Mouse (Mus musculus) erythroid progenitor cell, adult 5-6 weeks (primary cell): ENCODE data around the gene Pelo. TPM values are rescaled to one million over a fixed set of nuclear protein-coding genes. Genes with fewer than 3 reads are reported as not detected.

Experiments used
- ATAC-seq: replicated peaks from 2 replicates; pipeline ENCODE4 v1.8.0; 2016; ENCODE audit warnings: moderate number of reproducible peaks, mild to moderate bottlenecking, moderate TSS enrichment, inconsistent platforms; ENCODE audit not compliant: poor library complexity, low FRiP score, severe bottlenecking
- total RNA-seq, 2 experiments: library from RNA; stranded (forward) in 1 of 2; stranded (reverse) in 1 of 2; fragments of 150-400 nt in 1 of 2; fragments of 186-747, 209-891 nt in 1 of 2; gene quantifications; 2 replicates each; pipeline versions ENCODE4 v1.2.3 to v1.2.4; 2015 to 2017; ENCODE audit warnings: low replicate concordance in 2 of 2

Gene Pelo
- total RNA-seq (2015; ENCODE audit: low replicate concordance) (7.5 and 11.9 TPM in 2 replicates), total RNA-seq (2017; ENCODE audit: low replicate concordance) (14.1 and 14.3 TPM in 2 replicates)

DNA sequence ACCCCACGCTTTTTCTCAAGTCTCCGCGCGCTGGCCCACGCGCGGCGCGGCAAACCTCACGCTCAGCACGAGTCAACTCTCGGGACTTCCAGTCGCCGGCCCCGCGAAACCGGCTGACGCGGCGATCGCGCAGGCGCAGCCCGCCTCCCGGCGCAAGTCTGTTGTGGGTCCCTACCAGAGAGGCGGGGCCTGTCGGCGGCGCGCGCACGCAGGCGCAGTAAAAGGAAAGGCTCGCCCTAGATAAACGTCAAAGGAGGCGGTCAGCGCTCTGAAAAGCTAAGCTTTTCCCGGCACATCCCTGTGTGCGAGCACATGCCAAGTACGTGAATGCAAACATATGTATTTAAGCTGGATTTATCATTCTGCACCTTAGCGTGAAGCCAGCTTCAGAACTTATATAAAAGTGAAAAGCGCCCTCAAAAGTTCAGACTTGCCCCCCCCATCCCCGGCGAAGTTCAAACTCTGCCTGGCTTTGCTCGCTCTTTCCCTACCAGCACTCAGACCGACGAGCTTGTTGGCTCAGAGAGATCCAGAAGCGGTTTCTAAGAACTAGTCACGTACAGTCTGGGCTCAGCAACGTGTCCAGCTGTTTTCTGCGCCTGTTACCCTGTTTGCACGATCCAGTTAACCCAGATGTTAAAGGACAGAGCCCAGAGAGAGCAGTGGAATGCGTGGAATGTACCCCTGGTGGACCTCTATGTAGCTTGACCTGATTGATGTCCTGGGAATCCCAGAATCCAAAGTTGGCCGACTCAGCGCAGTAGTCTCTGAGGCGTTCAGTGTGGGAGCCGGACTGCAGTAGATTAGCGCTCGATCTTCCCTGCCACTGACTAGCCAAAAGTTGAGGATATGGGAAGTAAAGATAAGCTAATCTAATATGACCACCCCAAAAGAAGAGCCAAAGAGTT, at the start of gene Pelo:
Gene Pelo (minus strand): TSS at position 118 of the 908 bp plus-strand sequence.
- peak; percentile 80 for ATAC-seq

DNA sequence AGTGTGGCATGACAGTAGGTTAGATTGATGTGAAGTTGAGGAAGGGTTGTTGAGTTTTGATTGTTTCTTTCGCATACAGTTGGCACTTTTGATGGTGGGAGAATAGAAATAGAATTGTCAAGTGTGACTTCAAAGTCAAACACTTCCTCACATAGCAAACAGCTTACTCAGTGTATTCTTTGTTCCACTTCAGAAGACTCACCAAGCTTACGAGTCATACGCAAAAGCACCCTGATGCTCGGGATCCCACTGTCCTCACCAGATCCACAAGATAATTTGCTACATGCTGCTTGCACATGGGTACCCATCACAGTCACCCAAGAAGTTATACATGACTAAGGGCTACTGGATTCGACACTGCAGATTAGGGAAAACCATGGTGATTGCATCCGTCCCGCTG, 48.5 kb upstream of the Pelo start:
- ATAC-seq, result no peak

GRCm38 (mm10) chr13:115136761-115137160, 46.8 kb upstream of the Pelo start:
- ATAC-seq, result no peak

DNA sequence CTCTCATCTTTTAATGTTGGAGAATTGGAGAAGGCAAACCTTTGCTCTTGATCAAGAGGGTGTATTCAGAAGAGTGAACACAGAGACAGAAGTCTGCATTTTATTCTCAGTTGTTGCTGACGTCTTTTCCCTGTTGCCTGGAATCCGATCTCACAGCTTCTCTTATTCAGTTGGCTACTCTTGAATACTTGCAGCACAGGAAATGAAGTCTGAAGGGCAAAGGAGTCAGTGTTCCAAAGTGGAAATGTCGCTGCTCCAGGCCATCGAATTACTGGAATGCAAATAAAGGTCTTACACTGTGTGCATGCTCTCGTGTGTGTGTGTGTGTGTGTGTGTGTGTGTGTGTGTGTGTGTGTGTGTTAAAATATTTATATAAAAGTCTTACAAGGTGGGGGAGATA, 42.4 kb upstream of the Pelo start:
- ATAC-seq, result no peak

DNA sequence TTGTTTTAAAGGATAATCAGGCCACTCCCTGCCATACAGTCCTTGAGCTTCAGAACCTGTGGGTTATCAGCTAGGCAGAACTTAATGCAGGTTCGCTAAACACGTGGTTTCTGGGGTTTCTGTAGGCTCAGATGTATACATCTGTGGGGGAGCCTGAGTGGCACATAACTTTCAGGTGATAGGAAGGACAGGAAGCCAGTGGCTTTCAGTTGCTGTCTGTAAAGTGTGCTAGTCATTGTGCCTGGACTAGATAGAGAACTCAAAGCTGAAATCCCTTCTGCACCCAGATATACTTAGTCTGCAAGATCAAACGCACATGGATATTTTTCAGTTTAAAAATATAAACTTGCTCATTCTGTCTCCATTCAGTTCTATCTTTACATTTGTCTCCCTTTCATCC, 41.4 kb upstream of the Pelo start:
- no peak for ATAC-seq

GRCm38 (mm10) chr13:115130035-115130434, 40.0 kb upstream of the Pelo start:
- no peak for ATAC-seq

GRCm38 (mm10) chr13:115127826-115128225, 37.8 kb upstream of the Pelo start:
- ATAC-seq, result no peak

- no peak for ATAC-seq
Observed at GRCm38 (mm10) chr13:115126534-115126933, 36.5 kb upstream of the Pelo start.

GRCm38 (mm10) chr13:115125130-115125529, 35.1 kb upstream of the Pelo start:
- ATAC-seq, result no peak

- ATAC-seq, result no peak
Observed at GRCm38 (mm10) chr13:115124521-115124920, 34.5 kb upstream of the Pelo start.

DNA sequence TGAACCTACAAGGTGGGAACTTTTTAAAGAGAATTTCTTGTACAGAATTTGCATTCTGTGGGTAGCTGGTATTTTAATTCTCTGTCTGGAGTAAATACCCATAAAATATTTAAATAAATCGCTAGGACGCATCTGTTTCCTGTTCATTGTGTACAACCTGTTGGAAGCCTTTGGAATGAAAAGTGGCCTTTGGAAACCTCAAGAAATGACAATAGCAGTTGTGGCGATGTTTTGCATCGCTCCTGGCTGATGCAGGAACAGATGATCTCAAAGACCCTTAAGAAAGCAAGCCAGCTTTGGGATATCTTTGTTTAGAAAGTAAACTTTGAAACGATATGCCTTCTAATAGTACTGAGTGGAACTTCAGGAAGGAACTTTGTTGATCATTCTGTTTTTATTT, 28.8 kb upstream of the Pelo start:
- no peak for ATAC-seq

DNA sequence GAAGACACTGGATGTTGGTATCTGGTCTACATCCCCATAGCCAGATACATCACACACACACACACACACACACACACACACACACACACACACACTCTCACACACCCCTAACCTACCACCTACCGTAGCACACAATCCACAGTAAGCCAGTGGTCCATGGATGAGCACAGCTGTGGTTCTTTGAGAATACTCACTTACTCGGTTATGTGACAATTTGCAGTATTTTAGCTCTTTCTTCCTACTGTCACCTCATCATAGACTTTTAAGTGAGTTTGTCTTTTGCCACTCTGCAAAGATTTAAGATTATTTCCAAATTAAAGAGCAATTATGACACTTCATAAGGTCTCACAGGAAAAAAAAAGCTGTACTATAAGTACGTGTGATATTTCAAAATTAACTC, 28.2 kb upstream of the Pelo start:
- ATAC-seq, result no peak

- no peak for ATAC-seq
Observed at GRCm38 (mm10) chr13:115116930-115117621, 27.1 kb upstream of the Pelo start.

DNA sequence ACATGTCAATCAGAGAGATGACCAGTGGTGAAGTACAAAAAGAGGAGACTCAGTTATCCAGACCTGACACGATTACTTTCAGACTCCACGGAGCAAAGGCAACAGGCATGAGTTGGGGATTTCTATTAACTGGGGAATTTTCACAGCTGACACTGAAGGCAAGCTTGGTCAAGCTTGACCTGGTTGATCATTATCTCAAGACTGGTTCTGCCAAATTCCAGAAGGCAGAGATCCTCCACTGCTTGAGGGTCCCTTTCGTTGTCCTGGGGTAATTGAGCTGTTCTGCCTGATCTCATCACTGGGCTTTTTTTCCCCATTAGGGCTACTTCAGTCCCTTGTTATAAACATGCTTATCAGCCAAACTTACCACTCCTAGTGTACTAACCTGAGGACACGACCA, 19.6 kb upstream of the Pelo start:
- ATAC-seq, result no peak

DNA sequence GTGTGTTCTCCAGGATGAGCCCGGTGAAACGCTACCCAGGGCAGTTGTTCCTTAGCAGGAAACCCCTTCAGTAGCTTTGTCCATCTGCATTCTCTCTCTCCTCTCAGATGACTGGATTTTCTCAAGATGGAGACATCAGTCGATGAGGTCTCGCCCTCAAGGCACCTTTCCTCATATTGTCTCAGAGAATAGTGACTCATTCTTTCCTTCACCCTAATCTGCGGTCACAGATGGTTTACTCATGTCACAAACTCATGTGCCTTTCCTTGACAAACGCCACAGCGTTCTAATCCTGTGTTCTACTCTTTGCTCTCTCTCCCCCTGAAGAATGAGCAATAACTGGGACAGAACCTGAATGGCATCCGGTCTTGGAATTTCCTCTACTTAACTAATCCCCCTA, 17.4 kb upstream of the Pelo start:
- no peak for ATAC-seq

DNA sequence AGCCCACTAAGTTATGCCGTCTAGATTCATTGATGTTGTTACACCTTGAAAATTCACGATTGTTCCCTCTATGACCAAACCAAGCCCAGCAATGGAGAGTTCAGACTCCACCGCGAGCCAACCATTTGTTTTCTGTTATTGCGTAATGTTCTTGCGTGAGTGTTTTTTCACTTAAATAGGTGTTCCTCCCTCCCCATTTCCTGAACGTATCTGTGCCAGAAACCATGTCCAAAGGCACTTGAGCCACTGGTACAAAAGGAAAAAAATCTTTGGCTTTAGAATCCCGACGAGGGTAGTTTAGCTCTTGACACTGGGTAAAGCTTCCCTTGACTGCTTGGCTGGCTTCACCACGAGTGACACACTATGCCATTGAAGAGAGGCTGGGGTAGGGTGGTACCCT, 16.2 kb upstream of the Pelo start:
- no peak for ATAC-seq

DNA sequence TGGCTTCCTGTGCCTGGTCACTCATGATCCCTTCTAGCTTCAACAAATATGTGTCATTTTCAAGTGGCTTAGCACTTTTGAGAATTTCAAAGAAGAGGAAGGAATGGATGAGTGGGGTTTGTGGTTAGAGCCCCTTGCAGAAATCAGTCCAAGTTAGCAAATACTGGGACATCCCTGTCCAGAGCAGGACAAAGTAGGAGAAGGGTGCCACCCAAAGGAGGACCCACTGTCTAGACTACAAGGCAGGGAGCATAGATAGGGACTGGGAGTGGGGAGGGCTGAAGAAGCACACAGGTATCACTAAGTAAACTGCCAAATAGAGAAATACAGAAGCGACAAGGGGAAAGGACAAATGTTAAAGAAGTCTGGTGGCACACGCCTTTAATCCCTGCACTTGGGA, 12.8 kb upstream of the Pelo start:
- ATAC-seq, result no peak

DNA sequence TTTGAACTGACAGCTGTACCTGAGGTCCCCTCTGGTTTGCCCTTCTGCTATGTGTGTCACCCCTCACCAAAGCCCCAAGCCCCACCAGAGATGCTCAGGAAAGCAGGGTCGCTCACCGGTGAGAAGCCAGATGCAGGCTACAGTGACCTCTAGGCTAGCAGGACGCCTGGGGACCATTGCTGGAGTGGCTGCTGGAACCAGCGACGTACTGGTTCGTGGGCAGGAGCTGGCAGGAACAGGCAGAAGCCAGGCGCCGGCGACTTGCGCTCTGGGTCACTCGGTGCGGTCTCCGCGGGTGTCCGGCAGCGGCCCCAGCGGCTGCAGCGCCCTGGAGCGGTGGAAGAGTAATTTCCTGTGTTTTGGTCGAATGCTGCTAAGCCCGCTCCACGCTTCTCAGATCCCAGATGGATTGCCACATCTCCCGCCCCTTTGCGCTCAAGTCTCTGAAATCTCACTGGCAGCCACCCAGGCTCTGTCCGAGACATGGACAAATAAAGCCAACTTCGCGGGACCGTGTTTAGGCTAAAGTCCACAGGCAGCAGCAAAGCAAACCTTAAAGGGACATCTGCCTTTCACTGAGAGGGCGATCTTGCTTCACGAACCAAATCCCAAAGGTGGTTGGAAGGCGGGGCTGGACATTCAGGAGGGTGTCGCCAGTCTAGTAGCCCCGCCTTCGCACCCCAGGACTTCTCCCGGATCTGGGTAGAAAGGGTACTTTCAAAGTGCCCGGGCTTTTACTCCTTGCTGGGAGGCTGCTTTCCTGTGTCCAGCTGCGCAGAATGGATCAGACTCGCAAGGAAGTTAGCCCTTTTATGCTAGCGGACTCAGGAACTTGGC, 11.6 kb upstream of the Pelo start, which contains the start of the genes Gm49395 and Itga1:
Gene Gm49395 (minus strand): TSS at position 567 of the 837 bp plus-strand sequence.
Gene Itga1 (minus strand): TSS at position 610 of the 837 bp plus-strand sequence.
- ATAC-seq, result 0 out of 2 replicates have a peak, but pooled peaks have one; percentile 52

DNA sequence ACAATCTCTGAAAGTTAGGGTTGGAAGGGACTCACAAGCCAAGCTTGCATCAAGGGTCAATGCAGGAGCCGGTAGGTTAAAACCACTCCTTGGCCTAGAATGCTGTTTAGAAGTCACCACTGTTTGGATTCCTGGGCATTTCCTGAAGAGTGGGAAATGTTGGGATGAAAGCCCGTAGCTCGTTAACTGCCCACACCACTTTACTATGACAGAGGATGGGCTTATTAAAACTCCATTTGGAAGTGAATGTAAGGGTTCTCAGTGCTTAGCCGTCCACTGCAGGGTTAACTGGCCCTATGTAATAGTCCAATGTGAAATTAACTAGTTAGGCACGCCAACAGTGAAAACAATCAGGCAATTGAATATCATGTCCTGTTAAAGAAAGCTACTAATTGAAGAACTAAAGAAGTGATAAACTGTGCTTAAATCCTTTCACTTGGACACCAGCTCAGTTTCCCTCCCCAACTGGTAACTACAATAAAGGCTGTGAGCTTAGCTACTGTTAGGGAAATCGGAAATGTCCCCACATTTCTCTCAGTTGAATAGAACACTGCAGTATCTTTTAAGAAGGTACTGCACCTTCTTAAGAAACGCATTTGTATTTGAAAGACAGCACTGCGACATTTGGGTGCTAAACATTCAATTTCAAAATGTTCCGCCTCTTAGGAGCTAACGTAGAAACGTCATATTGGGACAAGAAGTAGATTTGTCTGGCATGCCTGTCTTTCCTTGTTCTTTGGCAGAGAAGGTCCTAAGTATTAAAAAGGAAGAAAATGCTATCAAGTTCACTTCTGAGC, 10.6 kb upstream of the Pelo start:
- ATAC-seq, result no peak
